12 mouse cellular contexts compared by ENCODE assay signal in the genomic region with DNA sequence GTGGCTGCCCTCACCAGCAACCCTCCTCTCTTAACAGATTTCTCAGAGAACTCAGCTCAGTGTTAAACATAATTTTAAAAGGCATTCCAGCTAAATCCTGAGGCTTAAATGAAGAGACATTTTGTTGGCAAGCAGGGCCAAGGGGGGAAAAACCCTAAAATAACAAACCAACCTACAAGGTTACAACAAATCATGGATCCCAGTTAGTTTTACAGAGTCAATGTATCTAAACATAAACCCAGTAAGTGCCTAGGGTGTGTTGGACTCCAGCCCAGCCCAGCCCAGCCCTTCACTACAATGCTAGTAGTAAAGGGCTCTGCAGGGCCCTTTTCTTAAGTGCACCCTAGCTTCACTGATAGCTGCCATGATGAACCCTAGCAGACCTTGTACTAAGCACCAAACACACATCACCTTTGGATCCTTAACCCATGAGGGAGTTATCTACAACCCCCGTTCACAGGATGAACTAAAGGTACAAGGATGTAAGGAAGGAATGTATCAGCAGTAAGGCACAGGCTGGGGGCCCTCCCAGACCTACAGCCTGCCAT. TPM values are rescaled to one million over a fixed set of nuclear protein-coding genes. Genes with fewer than 3 reads are reported as not detected.
DNase-seq lines count a peak whose midpoint lies in the region; ATAC-seq and TF ChIP-seq lines count a peak whose summit lies in the region.
"Had no signal": no experiment of that assay in that cellular context is flagged by ENCODE, and none has a peak within 500 bp of the region (broad histone marks: within the 10 kb centered on the region; RNA-seq: fewer than 3 reads in every experiment).

No protein-coding gene starts in this region.

- no peak for ATAC-seq in heart, embryonic 15.5 days (replicated peaks; ENCODE audit: insufficient number of reproducible peaks, insufficient read depth, low FRiP score, low read depth)
- no peak for ATAC-seq in lung, embryonic 14.5 days (ENCODE audit: insufficient read depth)
- ATAC-seq in heart, postnatal 0 days (ENCODE audit: insufficient read depth, low read depth), result no peak

- H3K36me3 ChIP-seq in heart, embryonic 15.5 days, result peaks cover 56% of the 10 kb centered on the region
- H3K36me3 ChIP-seq in lung, embryonic 14.5 days (ENCODE audit: insufficient read depth), result peaks cover 80% of the 10 kb centered on the region
- H3K36me3 ChIP-seq in heart, postnatal 0 days (replicated peaks; ENCODE audit: control insufficient read depth, insufficient read depth, low read length), result peaks cover 72% of the 10 kb centered on the region
- peaks cover 64% of the 10 kb centered on the region for H3K36me3 ChIP-seq in myocyte (ENCODE audit: control insufficient read depth, insufficient read depth)

- H3K27me3 ChIP-seq in heart, embryonic 15.5 days, result no peaks in the 10 kb centered on the region
- no peaks in the 10 kb centered on the region for H3K27me3 ChIP-seq in lung, embryonic 14.5 days (ENCODE audit: insufficient read depth, low read length)
- no peaks in the 10 kb centered on the region for H3K27me3 ChIP-seq in heart, postnatal 0 days (ENCODE audit: control insufficient read depth, insufficient read depth, low read length)
- H3K27me3 ChIP-seq in myocyte (ENCODE audit: control insufficient read depth, insufficient read depth, insufficient read length), result no peaks in the 10 kb centered on the region
- H3K27me3 ChIP-seq: forebrain, embryonic 13.5 days; midbrain, embryonic 12.5 days had no signal

- no peak overlapping the region for H3K9ac ChIP-seq in heart, embryonic 15.5 days
- H3K9ac ChIP-seq in lung, embryonic 14.5 days, result peak overlapping the region; percentile 1; the same call in 1 of the 2 replicates
- H3K9ac ChIP-seq in heart, postnatal 0 days (replicated peaks; ENCODE audit: low read depth, low read length), result no peak overlapping the region
- H3K9ac ChIP-seq: forebrain, embryonic 13.5 days; midbrain, embryonic 12.5 days had no signal

- H3ac ChIP-seq in myocyte (ENCODE audit: control insufficient read depth, insufficient read length), result no peak overlapping the region

- no peak for TF ChIP-seq EP300 in heart, postnatal 0 days (IDR thresholded peaks at IDR 0.05; ENCODE audit: low read depth)

- no peak for TF ChIP-seq POLR2A in myocyte (IDR thresholded peaks at IDR 0.05; ENCODE audit: insufficient read length, low read depth)

- peak overlapping the region; percentile 84 for H3K27ac ChIP-seq in heart, embryonic 15.5 days
- peak overlapping the region; percentile 85 for H3K27ac ChIP-seq in lung, embryonic 14.5 days (ENCODE audit: low read depth)
- H3K27ac ChIP-seq in heart, postnatal 0 days (ENCODE audit: low read depth), result peak overlapping the region; percentile 88
- H3K27ac ChIP-seq: forebrain, embryonic 13.5 days; midbrain, embryonic 12.5 days had no signal

- 13% methylated on average over 1 of the region's 1 CpGs for WGBS in heart, embryonic 15.5 days
- WGBS in lung, embryonic 14.5 days, result 70% methylated on average over 1 of the region's 1 CpGs
- WGBS in heart, postnatal 0 days, result 19% methylated on average over 1 of the region's 1 CpGs

- intact Hi-C loops in heart, postnatal 25 days (cut with DNase I), result no loop called here

- no peak for DNase-seq in heart, postnatal 25 days (ENCODE audit: low spot score)
- DNase-seq in lung, embryonic 14.5 days, result peak; percentile 29
- DNase-seq in lung, postnatal 36 days, result no peak
- DNase-seq in heart, postnatal 0 days (ENCODE audit: low spot score), result no peak
- no peak for DNase-seq in cerebellum, adult 11-12 months
- no peak for DNase-seq in gastrocnemius, postnatal 10 days
- DNase-seq: cerebellum, postnatal 14 days; thymus, postnatal 36 days had no signal

- TF ChIP-seq CTCF in lung, embryonic 14.5 days (IDR thresholded peaks at IDR 0.05; ENCODE audit: low read depth), result no peak
- TF ChIP-seq CTCF in heart, postnatal 0 days (IDR thresholded peaks at IDR 0.05; ENCODE audit: low read depth), result no peak

- H3K4me2 ChIP-seq in heart, embryonic 15.5 days, result peak overlapping the region; percentile 31
- no peak overlapping the region for H3K4me2 ChIP-seq in lung, embryonic 14.5 days
- peak overlapping the region; percentile 29; the same call in 1 of the 2 replicates for H3K4me2 ChIP-seq in heart, postnatal 0 days (ENCODE audit: low read depth, low read length)
- peak overlapping the region; percentile 53 for H3K4me2 ChIP-seq in myocyte (ENCODE audit: low read depth)
- H3K4me2 ChIP-seq: forebrain, embryonic 13.5 days; midbrain, embryonic 12.5 days had no signal

- H3K79me2 ChIP-seq in myocyte (ENCODE audit: control insufficient read depth, insufficient read depth), result peaks cover 54% of the 10 kb centered on the region

- peaks cover 90% of the 10 kb centered on the region for H3K4me1 ChIP-seq in heart, embryonic 15.5 days (replicated peaks)
- peaks cover 16% of the 10 kb centered on the region for H3K4me1 ChIP-seq in lung, embryonic 14.5 days (ENCODE audit: insufficient read depth)
- H3K4me1 ChIP-seq in heart, postnatal 0 days (ENCODE audit: control insufficient read depth, insufficient read depth), result peaks cover 81% of the 10 kb centered on the region
- H3K4me1 ChIP-seq: midbrain, embryonic 12.5 days had no signal

- no peak overlapping the region for H3K4me3 ChIP-seq in heart, embryonic 15.5 days
- no peak overlapping the region for H3K4me3 ChIP-seq in lung, embryonic 14.5 days (ENCODE audit: low read depth, low read length)
- H3K4me3 ChIP-seq in heart, postnatal 0 days (ENCODE audit: low read depth, low read length), result no peak overlapping the region
- H3K4me3 ChIP-seq in myocyte, result no peak overlapping the region
- H3K4me3 ChIP-seq: forebrain, embryonic 13.5 days; midbrain, embryonic 12.5 days had no signal

- no peaks in the 10 kb centered on the region for H3K9me3 ChIP-seq in heart, embryonic 15.5 days (replicated peaks)
- no peaks in the 10 kb centered on the region for H3K9me3 ChIP-seq in lung, embryonic 14.5 days (ENCODE audit: low read depth, low read length)
- H3K9me3 ChIP-seq in heart, postnatal 0 days (replicated peaks; ENCODE audit: control insufficient read depth, low read length), result no peaks in the 10 kb centered on the region
- H3K9me3 ChIP-seq: forebrain, embryonic 13.5 days; midbrain, embryonic 12.5 days had no signal

TF ChIP-seq in myocyte, 11 proteins besides CTCF, POLR2A, EP300 and RAD21:
- no peak for TF ChIP-seq CEBPB (IDR thresholded peaks at IDR 0.05; ENCODE audit: insufficient read depth, poor library complexity, severe bottlenecking)
- no peak for TF ChIP-seq E2F4 (IDR thresholded peaks at IDR 0.05; ENCODE audit: insufficient read depth)
- TF ChIP-seq MYOG (IDR thresholded peaks at IDR 0.05; ENCODE audit: control insufficient read depth in 1 of 3, insufficient read depth in 1 of 3, insufficient read length in 2 of 3, low read depth in 2 of 3), result no peak
- no peak for TF ChIP-seq USF1 (IDR thresholded peaks at IDR 0.05; ENCODE audit: low read depth)
- no peak for TF ChIP-seq REST (IDR thresholded peaks at IDR 0.05; ENCODE audit: insufficient read depth, insufficient read length)
- no peak for TF ChIP-seq POLR2AphosphoS2 (IDR thresholded peaks at IDR 0.05; ENCODE audit: insufficient read length, low read depth)
- TF ChIP-seq TCF12 (IDR thresholded peaks at IDR 0.05; ENCODE audit: insufficient read depth, poor library complexity, severe bottlenecking), result no peak
- TF ChIP-seq MAX (IDR thresholded peaks at IDR 0.05; ENCODE audit: low read depth), result no peak
- TF ChIP-seq TCF3 (IDR thresholded peaks at IDR 0.05; ENCODE audit: insufficient read length, low read depth), result no peak
- TF ChIP-seq MYOD1 (IDR thresholded peaks at IDR 0.05; ENCODE audit: control insufficient read depth in 1 of 3, insufficient read length in 2 of 3, low read depth in 2 of 3), result no peak
TF ChIP-seq in myocyte: peak in this region for 0.

RNA-seq across cellular contexts. Expression of a gene that starts 12.7 kb away (rescaled TPM):
- 197 and 230 TPM in 2 replicates for polyA plus RNA-seq in heart, embryonic 15.5 days (2015; fragmentation: Nextera tagmentation; extraction: Ambion mirVana)
- total RNA-seq in heart, postnatal 25 days (2021), result 100 to 1,000 TPM; 129 to 137 TPM
- polyA plus RNA-seq in lung, embryonic 14.5 days (2014; fragmentation: Nextera tagmentation; extraction: Ambion mirVana), result 226 and 234 TPM in 2 replicates
- total RNA-seq in heart, postnatal 0 days (2014; rRNA removed; ENCODE audit: low replicate concordance), result 306 and 324 TPM in 2 replicates
- polyA plus RNA-seq in heart, postnatal 0 days (2015; fragmentation: Nextera tagmentation; extraction: Ambion mirVana), result 145 and 171 TPM in 2 replicates
- polyA plus RNA-seq in myocyte (2012; fragmentation: generic; extraction: Trizol), result 130 TPM
- 100 to 1,000 TPM; 137 to 146 TPM for total RNA-seq in gastrocnemius, postnatal 10 days (2021)

RNA-seq across cellular contexts. Expression of a gene that starts 47.4 kb away (rescaled TPM):
- polyA plus RNA-seq in heart, embryonic 15.5 days (2015; fragmentation: Nextera tagmentation; extraction: Ambion mirVana), result 0.20 and 0.48 TPM in 2 replicates
- 1 to 10 TPM; 1.1 to 1.6 TPM for total RNA-seq in heart, postnatal 25 days (2021)
- polyA plus RNA-seq in lung, embryonic 14.5 days (2014; fragmentation: Nextera tagmentation; extraction: Ambion mirVana), result 0.64 and 2.2 TPM in 2 replicates
- 0.23 and 4.3 TPM in 2 replicates for total RNA-seq in heart, postnatal 0 days (2014; rRNA removed; ENCODE audit: low replicate concordance)
- 0.61 and 0.74 TPM in 2 replicates for polyA plus RNA-seq in heart, postnatal 0 days (2015; fragmentation: Nextera tagmentation; extraction: Ambion mirVana)
- 1.1 TPM for polyA plus RNA-seq in myocyte (2012; fragmentation: generic; extraction: Trizol)
- total RNA-seq in gastrocnemius, postnatal 10 days (2021), result 1 to 10 TPM; 1.2 to 1.5 TPM
